Mouse (Mus musculus) forebrain, embryonic 16.5 days (tissue): ENCODE data around the gene Gm11027. TPM values are rescaled to one million over a fixed set of nuclear protein-coding genes. Genes with fewer than 3 reads are reported as not detected.

Experiments
- ATAC-seq: fragments of 200-750 bp; cut with Nextera tagmentation; 2 replicates; pipeline ENCODE4 v1.8.0; 2017; ENCODE audit warnings: mild to moderate bottlenecking, moderate library complexity
- H3K27ac ChIP-seq: fragments of 300-500 bp; sonication (generic); 2 replicates; pipeline ENCODE4 v1.5.1; 2014; ENCODE audit warnings: low read length, control low read depth
- H3K27me3 ChIP-seq: fragments of 300-500 bp; sonication (generic); replicated peaks from 2 replicates; pipeline ENCODE4 v1.6.1; 2014; ENCODE audit warnings: low read length; ENCODE audit not compliant: control insufficient read depth, insufficient read depth
- H3K36me3 ChIP-seq: fragments of 300-500 bp; sonication (generic); 2 replicates; pipeline ENCODE4 v1.6.1; 2014; ENCODE audit not compliant: control insufficient read depth, insufficient read depth
- H3K4me1 ChIP-seq: fragments of 300-500 bp; sonication (generic); replicated peaks from 2 replicates; pipeline ENCODE4 v1.6.1; 2014; ENCODE audit warnings: low read length; ENCODE audit not compliant: control insufficient read depth, insufficient read depth
- H3K4me2 ChIP-seq: fragments of 300-500 bp; sonication (generic); 2 replicates; pipeline ENCODE4 v1.6.1; 2014; ENCODE audit warnings: mild to moderate bottlenecking, low read length, control low read depth
- H3K4me3 ChIP-seq: fragments of 300-500 bp; sonication (generic); replicated peaks from 2 replicates; pipeline ENCODE4 v1.5.1; 2014; ENCODE audit warnings: mild to moderate bottlenecking, low read length, control low read depth
- H3K9ac ChIP-seq: fragments of 300-500 bp; sonication (generic); replicated peaks from 2 replicates; pipeline ENCODE4 v1.6.1; 2014; ENCODE audit warnings: low read depth, low read length, control low read depth
- H3K9me3 ChIP-seq: fragments of 300-500 bp; sonication (generic); 2 replicates; pipeline ENCODE4 v1.6.1; 2016; ENCODE audit warnings: low read length; ENCODE audit not compliant: control insufficient read depth
- WGBS: fragments of 180-500 bp; shearing (Covaris S2); extraction: QIAGEN DNeasy Blood & Tissue Kit; methylation state at CpG from one replicate; pipeline ENCODE4 v1.1.7; 2014; 5-methylcytosine and 5-hydroxymethylcytosine counted together
- polyA plus RNA-seq: library from polyadenylated mRNA; unstranded; fragments of >200 nt; fragmentation: Nextera tagmentation; extraction: Ambion mirVana; gene quantifications from 2 replicates; pipeline ENCODE4 v1.2.1, GENCODE M21; 2015

Gene Gm11027
- polyA plus RNA-seq, 1 experiment from 2014 or later, result not detected

GRCm38 (mm10) chr12:116244601-116245000 lies 30.6 kb upstream of the Gm11027 start:
- Histone ChIP-seq H3K4me3 (no peak overlapping the region), H3K9me3 (no peaks in the 10 kb centered on the region), H3K9ac (no peak overlapping the region), H3K4me1 (no peaks in the 10 kb centered on the region), H3K27me3 (no peaks in the 10 kb centered on the region), H3K4me2 (no peak overlapping the region), H3K27ac (no peak overlapping the region), H3K36me3 (no peaks in the 10 kb centered on the region; the same call in 1 of the 2 replicates)
- WGBS, result 83% methylated on average over 1 of the region's 1 CpGs
- no peak for ATAC-seq

GRCm38 (mm10) chr12:116254652-116255051 lies 20.5 kb upstream of the Gm11027 start:
- Histone ChIP-seq H3K27ac (no peak overlapping the region), H3K9ac (no peak overlapping the region), H3K36me3 (no peaks in the 10 kb centered on the region), H3K4me2 (no peak overlapping the region), H3K4me1 (no peaks in the 10 kb centered on the region), H3K27me3 (no peaks in the 10 kb centered on the region), H3K4me3 (no peak overlapping the region), H3K9me3 (no peaks in the 10 kb centered on the region)
- no peak for ATAC-seq
- 81% methylated on average over 8 of the region's 8 CpGs for WGBS

- no peak for ATAC-seq
- no peaks in the 10 kb centered on the region for H3K4me1 ChIP-seq
- H3K4me3 ChIP-seq, result no peak overlapping the region
- no peaks in the 10 kb centered on the region for H3K36me3 ChIP-seq
- H3K4me2 ChIP-seq, result no peak overlapping the region
- no peak overlapping the region for H3K27ac ChIP-seq
- H3K27me3 ChIP-seq, result no peaks in the 10 kb centered on the region
- H3K9me3 ChIP-seq, result no peaks in the 10 kb centered on the region
- no peak overlapping the region for H3K9ac ChIP-seq
- 91% methylated on average over 11 of the region's 11 CpGs for WGBS
These were observed 19.6 kb upstream of the Gm11027 start for GRCm38 (mm10) chr12:116255636-116256035.

GRCm38 (mm10) chr12:116258321-116258720 lies 16.9 kb upstream of the Gm11027 start:
- Histone ChIP-seq H3K9ac (no peak overlapping the region), H3K4me2 (no peak overlapping the region), H3K36me3 (no peaks in the 10 kb centered on the region), H3K27ac (no peak overlapping the region), H3K4me1 (0 out of 2 replicates have a peak, but pooled peaks cover 2% of the 10 kb centered on the region), H3K27me3 (no peaks in the 10 kb centered on the region), H3K9me3 (no peaks in the 10 kb centered on the region), H3K4me3 (no peak overlapping the region)
- no peak for ATAC-seq
- WGBS, result 87% methylated on average over 2 of the region's 2 CpGs

- ATAC-seq, result peak; percentile 100
- peak within 1 kb of the TSS; percentile 62 for H3K4me3 ChIP-seq
- peak within 1 kb of the TSS; percentile 76 for H3K9ac ChIP-seq
- H3K4me1 ChIP-seq, result 0 out of 2 replicates have a peak, but pooled peaks cover 2% of the 10 kb centered on the region
- no peaks in the 10 kb centered on the region for H3K9me3 ChIP-seq
- peak within 1 kb of the TSS; percentile 54; the same call in 1 of the 2 replicates for H3K27ac ChIP-seq
- H3K4me2 ChIP-seq, result peak within 1 kb of the TSS; percentile 61
- 3% methylated on average over 43 of the region's 47 CpGs for WGBS
- H3K27me3 ChIP-seq, result no peaks in the 10 kb centered on the region
- H3K36me3 ChIP-seq, result no peaks in the 10 kb centered on the region
These were observed 12.4 kb upstream of the Gm11027 start, which contains the start of gene Wdr60 for GRCm38 (mm10) chr12:116262555-116263341. Wdr60 (minus strand) TSS chr12:116263022.

- H3K27me3 ChIP-seq, result no peaks in the 10 kb centered on the region
- no peak overlapping the region for H3K4me3 ChIP-seq
- no peak overlapping the region for H3K9ac ChIP-seq
- no peak overlapping the region for H3K4me2 ChIP-seq
- 89% methylated on average over 2 of the region's 2 CpGs for WGBS
- ATAC-seq, result no peak
- no peak overlapping the region for H3K27ac ChIP-seq
- H3K4me1 ChIP-seq, result 0 out of 2 replicates have a peak, but pooled peaks cover 2% of the 10 kb centered on the region
- no peaks in the 10 kb centered on the region for H3K9me3 ChIP-seq
- H3K36me3 ChIP-seq, result no peaks in the 10 kb centered on the region
These were observed 10.4 kb upstream of the Gm11027 start for GRCm38 (mm10) chr12:116264756-116265155.

- H3K4me2 ChIP-seq, result no peak overlapping the region
- H3K9me3 ChIP-seq, result no peaks in the 10 kb centered on the region
- H3K36me3 ChIP-seq, result no peaks in the 10 kb centered on the region
- no peaks in the 10 kb centered on the region for H3K27me3 ChIP-seq
- H3K4me3 ChIP-seq, result no peak overlapping the region
- H3K4me1 ChIP-seq, result 0 out of 2 replicates have a peak, but pooled peaks cover 2% of the 10 kb centered on the region
- no peak for ATAC-seq
- no peak overlapping the region for H3K27ac ChIP-seq
- 90% methylated on average over 2 of the region's 2 CpGs for WGBS
- no peak overlapping the region for H3K9ac ChIP-seq
These were observed 9.9 kb upstream of the Gm11027 start for GRCm38 (mm10) chr12:116265275-116265674.

- Histone ChIP-seq H3K4me1 (no peaks in the 10 kb centered on the region), H3K9me3 (no peaks in the 10 kb centered on the region), H3K36me3 (no peaks in the 10 kb centered on the region), H3K4me2 (no peak overlapping the region), H3K9ac (no peak overlapping the region), H3K27ac (no peak overlapping the region), H3K4me3 (no peak overlapping the region), H3K27me3 (no peaks in the 10 kb centered on the region)
- no peak for ATAC-seq
- WGBS, result 79% methylated on average over 5 of the region's 5 CpGs
These were observed 5.7 kb upstream of the Gm11027 start for GRCm38 (mm10) chr12:116269450-116269849.

- H3K9me3 ChIP-seq, result no peaks in the 10 kb centered on the region
- no peaks in the 10 kb centered on the region for H3K36me3 ChIP-seq
- H3K4me1 ChIP-seq, result no peaks in the 10 kb centered on the region
- no peak overlapping the region for H3K4me3 ChIP-seq
- H3K4me2 ChIP-seq, result no peak overlapping the region
- WGBS, result 84% methylated on average over 1 of the region's 1 CpGs
- ATAC-seq, result no peak
- H3K27me3 ChIP-seq, result no peaks in the 10 kb centered on the region
- no peak overlapping the region for H3K9ac ChIP-seq
- no peak overlapping the region for H3K27ac ChIP-seq
These were observed 4.6 kb upstream of the Gm11027 start for GRCm38 (mm10) chr12:116270538-116270937.
